Mouse (Mus musculus): ENCODE measurements around the gene Gpr4. TPM values are rescaled to one million over a fixed set of nuclear protein-coding genes. Genes with fewer than 3 reads are reported as not detected.

The Gpr4 gene
- 1.8 and 1.9 TPM in 2 replicates for polyA plus RNA-seq (2015; fragmentation: Nextera tagmentation; extraction: Ambion mirVana)

- Histone ChIP-seq H3K4me3 (replicated peaks) (peak within 1 kb of the TSS; percentile 46), H3K4me2 (replicated peaks) (peak within 1 kb of the TSS; percentile 72), H3K27me3 (peaks cover 19% of the 10 kb centered on the region), H3K4me1 (replicated peaks) (peaks cover 12% of the 10 kb centered on the region), H3K27ac (no peak within 1 kb of the TSS; the same call in 1 of the 2 replicates), H3K9ac (replicated peaks) (peak within 1 kb of the TSS; percentile 61), H3K9me3 (no peaks in the 10 kb centered on the region), H3K36me3 (peaks cover 5% of the 10 kb centered on the region; the same call in 1 of the 2 replicates)
- ATAC-seq: peak; percentile 81
- 2% methylated on average over 29 of the region's 30 CpGs for WGBS
Measured at GRCm38 (mm10) chr7:19211996-19212755, at the start of gene Gpr4. TSS of gene Gpr4 (plus strand) at chr7:19212538.

- peaks cover 37% of the 10 kb centered on the region for H3K4me1 ChIP-seq (replicated peaks)
- H3K4me2 ChIP-seq (replicated peaks): no peak overlapping the region
- no peaks in the 10 kb centered on the region for H3K36me3 ChIP-seq
- H3K4me3 ChIP-seq (replicated peaks): no peak overlapping the region
- H3K9ac ChIP-seq (replicated peaks): no peak overlapping the region
- peaks cover 52% of the 10 kb centered on the region for H3K27me3 ChIP-seq
- 89% methylated on average over 7 of the region's 7 CpGs for WGBS
- ATAC-seq: no peak
- H3K27ac ChIP-seq: no peak overlapping the region
- no peaks in the 10 kb centered on the region for H3K9me3 ChIP-seq
Measured at GRCm38 (mm10) chr7:19162928-19163327, 49.4 kb upstream of the Gpr4 start.

- ATAC-seq: no peak
- no peak overlapping the region for H3K27ac ChIP-seq
- H3K9ac ChIP-seq (replicated peaks): no peak overlapping the region
- H3K4me3 ChIP-seq (replicated peaks): no peak overlapping the region
- H3K27me3 ChIP-seq: peaks cover 48% of the 10 kb centered on the region
- WGBS: 26% methylated on average over 12 of the region's 12 CpGs
- H3K9me3 ChIP-seq: no peaks in the 10 kb centered on the region
- H3K4me2 ChIP-seq (replicated peaks): no peak overlapping the region
- peaks cover 36% of the 10 kb centered on the region for H3K4me1 ChIP-seq (replicated peaks)
- no peaks in the 10 kb centered on the region for H3K36me3 ChIP-seq
Measured at GRCm38 (mm10) chr7:19163752-19164151, 48.6 kb upstream of the Gpr4 start.

- H3K27ac ChIP-seq: no peak overlapping the region
- no peaks in the 10 kb centered on the region for H3K36me3 ChIP-seq
- H3K4me3 ChIP-seq (replicated peaks): no peak overlapping the region
- no peak for ATAC-seq
- WGBS: 4% methylated on average over 6 of the region's 6 CpGs
- H3K9me3 ChIP-seq: no peaks in the 10 kb centered on the region
- H3K27me3 ChIP-seq: peaks cover 45% of the 10 kb centered on the region
- peak overlapping the region; percentile 25; the same call in 1 of the 2 replicates for H3K4me2 ChIP-seq (replicated peaks)
- H3K9ac ChIP-seq (replicated peaks): no peak overlapping the region
- peaks cover 36% of the 10 kb centered on the region for H3K4me1 ChIP-seq (replicated peaks)
Measured at GRCm38 (mm10) chr7:19164189-19164588, 48.1 kb upstream of the Gpr4 start.

DNA sequence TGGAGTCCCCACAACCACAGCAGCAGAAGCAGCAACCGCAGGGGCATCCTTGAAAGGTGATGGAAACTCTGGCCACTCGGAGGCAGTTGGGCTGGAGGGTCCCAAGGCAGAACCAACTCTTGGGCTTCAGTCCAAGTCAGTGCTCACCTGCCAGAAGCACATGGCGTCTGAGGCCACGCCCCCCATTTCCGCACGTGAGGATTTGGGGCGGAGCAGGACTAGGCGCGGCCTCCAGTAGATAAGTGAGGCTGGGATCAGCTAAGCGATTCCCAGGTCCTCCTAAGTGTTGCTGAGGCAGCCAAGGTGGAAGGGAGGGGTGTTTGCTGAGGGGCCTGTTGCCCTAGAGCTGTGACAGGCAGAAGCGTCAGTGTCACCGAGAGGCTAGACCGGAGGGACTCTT is 47.4 kb upstream of the Gpr4 start:
- Histone ChIP-seq H3K27me3 (peaks cover 37% of the 10 kb centered on the region), H3K9ac (replicated peaks) (no peak overlapping the region), H3K27ac (no peak overlapping the region), H3K4me2 (replicated peaks) (peak overlapping the region; percentile 25), H3K9me3 (no peaks in the 10 kb centered on the region), H3K4me1 (replicated peaks) (peaks cover 35% of the 10 kb centered on the region), H3K4me3 (replicated peaks) (peak overlapping the region; percentile 6; the same call in 1 of the 2 replicates), H3K36me3 (no peaks in the 10 kb centered on the region)
- WGBS: 2% methylated on average over 13 of the region's 13 CpGs
- no peak for ATAC-seq

DNA sequence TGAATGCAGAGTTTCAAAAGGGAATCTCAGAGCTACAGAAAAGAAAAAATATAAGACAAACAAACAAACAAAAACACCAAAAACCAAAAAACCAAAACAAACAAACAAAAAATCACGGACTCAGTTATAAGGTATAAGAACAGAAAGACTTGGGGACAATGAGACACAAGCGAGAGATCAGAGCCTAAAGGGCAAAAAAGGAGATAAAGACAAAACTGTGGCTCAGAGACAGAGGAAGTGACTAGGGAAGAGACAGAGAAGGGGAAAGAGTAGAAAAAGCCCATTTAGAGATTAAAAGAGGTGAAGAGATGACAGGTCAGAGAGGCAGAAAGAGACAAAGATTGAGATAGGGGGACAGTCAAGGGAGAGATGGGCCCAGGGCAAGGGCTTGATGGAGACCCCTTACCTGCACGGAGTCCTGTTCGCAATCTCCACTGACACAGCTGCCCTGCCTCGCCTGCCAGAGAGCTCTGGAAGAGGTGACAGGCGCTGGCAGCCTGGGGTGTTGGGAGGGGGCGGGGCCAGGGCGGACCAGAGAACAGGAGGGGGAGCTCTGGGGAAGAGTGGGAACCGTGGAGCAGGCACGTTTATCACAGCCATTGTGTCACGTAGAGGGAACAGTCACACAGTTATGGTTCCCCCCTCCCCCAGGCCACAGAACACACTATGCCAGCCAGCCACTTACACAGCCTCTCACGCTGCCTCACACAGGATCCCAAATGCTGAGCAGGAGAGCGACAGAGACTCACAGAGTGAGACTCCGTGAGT is 46.5 kb upstream of the Gpr4 start, which contains the start of gene Gipr:
Gene Gipr, minus strand, starts transcription at position 472 of the 768 bp plus-strand sequence.
- H3K4me3 ChIP-seq (replicated peaks): peak within 1 kb of the TSS; percentile 16
- H3K27me3 ChIP-seq: peaks cover 29% of the 10 kb centered on the region
- 10% methylated on average over 14 of the region's 14 CpGs for WGBS
- peak within 1 kb of the TSS; percentile 36; the same call in 1 of the 2 replicates for H3K9ac ChIP-seq (replicated peaks)
- ATAC-seq: peak; percentile 55
- H3K9me3 ChIP-seq: no peaks in the 10 kb centered on the region
- H3K4me2 ChIP-seq (replicated peaks): peak within 1 kb of the TSS; percentile 39
- H3K4me1 ChIP-seq (replicated peaks): peaks cover 34% of the 10 kb centered on the region
- H3K36me3 ChIP-seq: no peaks in the 10 kb centered on the region
- H3K27ac ChIP-seq: no peak within 1 kb of the TSS; the same call in 1 of the 2 replicates

- Histone ChIP-seq H3K4me3 (replicated peaks) (no peak overlapping the region), H3K9ac (replicated peaks) (no peak overlapping the region), H3K4me2 (replicated peaks) (no peak overlapping the region), H3K4me1 (replicated peaks) (peaks cover 40% of the 10 kb centered on the region), H3K36me3 (no peaks in the 10 kb centered on the region), H3K9me3 (no peaks in the 10 kb centered on the region), H3K27ac (no peak overlapping the region), H3K27me3 (peaks cover 27% of the 10 kb centered on the region)
- no peak for ATAC-seq
- WGBS: 96% methylated on average over 3 of the region's 3 CpGs
Measured at GRCm38 (mm10) chr7:19166990-19167389, 45.3 kb upstream of the Gpr4 start.

DNA sequence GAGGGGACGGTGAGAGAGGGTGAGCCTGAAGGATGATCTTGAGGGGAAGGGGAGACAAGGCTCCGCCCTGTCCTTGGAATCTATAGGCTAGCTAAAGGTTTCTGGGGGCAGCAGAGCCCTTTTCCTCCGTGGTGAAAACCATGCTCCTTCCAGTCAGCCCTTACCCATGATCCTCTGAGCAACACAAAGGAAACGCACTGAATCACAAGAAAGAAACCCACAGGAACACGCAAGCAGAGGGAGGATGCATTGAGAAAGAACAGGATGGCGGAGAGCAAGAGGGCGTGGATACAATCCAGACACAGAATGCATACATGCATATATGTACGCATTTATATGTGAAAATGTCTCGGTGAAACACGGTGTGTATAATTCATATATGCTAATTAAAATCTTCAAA is 42.8 kb upstream of the Gpr4 start:
- Histone ChIP-seq H3K4me3 (replicated peaks) (no peak overlapping the region), H3K27ac (peak overlapping the region; percentile 9), H3K27me3 (peaks cover 8% of the 10 kb centered on the region), H3K9me3 (no peaks in the 10 kb centered on the region), H3K4me1 (replicated peaks) (peaks cover 46% of the 10 kb centered on the region), H3K4me2 (replicated peaks) (no peak overlapping the region), H3K36me3 (no peaks in the 10 kb centered on the region), H3K9ac (replicated peaks) (no peak overlapping the region)
- ATAC-seq: no peak
- 50% methylated on average over 10 of the region's 10 CpGs for WGBS

GRCm38 (mm10) chr7:19170142-19170541 is 42.2 kb upstream of the Gpr4 start:
- peak; percentile 26; the same call in 1 of the 2 replicates for ATAC-seq
- H3K9me3 ChIP-seq: no peaks in the 10 kb centered on the region
- WGBS: 43% methylated on average over 8 of the region's 8 CpGs

GRCm38 (mm10) chr7:19171831-19172230 is 40.5 kb upstream of the Gpr4 start:
- WGBS: 40% methylated on average over 8 of the region's 8 CpGs
- Histone ChIP-seq H3K9ac (replicated peaks) (0 out of 2 replicates have a peak overlapping the region, but pooled peaks have one; percentile 19), H3K4me1 (replicated peaks) (peaks cover 35% of the 10 kb centered on the region), H3K27ac (peak overlapping the region; percentile 68), H3K4me2 (replicated peaks) (no peak overlapping the region), H3K36me3 (no peaks in the 10 kb centered on the region), H3K27me3 (peaks cover under 1% of the 10 kb centered on the region), H3K4me3 (replicated peaks) (no peak overlapping the region), H3K9me3 (no peaks in the 10 kb centered on the region)
- ATAC-seq: no peak

More at GRCm38 (mm10) chr7:19170142-19170541, 42.2 kb upstream of the Gpr4 start:
- Histone ChIP-seq H3K4me2 (replicated peaks) (no peak overlapping the region), H3K4me3 (replicated peaks) (no peak overlapping the region), H3K36me3 (no peaks in the 10 kb centered on the region), H3K27ac (peak overlapping the region; percentile 8), H3K27me3 (peaks cover 2% of the 10 kb centered on the region), H3K9ac (replicated peaks) (no peak overlapping the region), H3K4me1 (replicated peaks) (peaks cover 40% of the 10 kb centered on the region)

DNA sequence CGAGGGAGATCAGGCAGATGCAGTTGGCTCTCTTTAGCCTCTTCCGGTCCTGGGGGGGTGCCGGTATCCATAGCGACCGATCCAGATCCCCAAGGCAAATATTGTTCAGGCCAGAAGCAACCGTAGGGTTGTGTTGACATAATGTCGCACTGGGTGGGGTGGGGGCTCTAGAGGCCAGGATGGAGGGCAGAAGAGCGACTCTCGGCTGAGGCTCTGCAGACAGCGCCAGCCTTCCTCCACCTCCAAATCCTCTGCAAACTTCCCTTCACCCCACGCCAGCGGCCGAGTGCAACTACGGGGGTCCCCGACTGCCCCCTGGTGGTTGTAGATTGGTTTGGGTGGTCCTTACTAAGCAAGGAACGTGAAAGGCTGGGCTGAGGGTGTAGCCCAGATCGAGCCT is 39.5 kb upstream of the Gpr4 start:
- H3K9ac ChIP-seq (replicated peaks): peak overlapping the region; percentile 7; the same call in 1 of the 2 replicates
- 3% methylated on average over 17 of the region's 17 CpGs for WGBS

More for the DNA sequence above, 39.5 kb upstream of the Gpr4 start:
- Histone ChIP-seq H3K9me3 (no peaks in the 10 kb centered on the region), H3K27me3 (peaks cover 11% of the 10 kb centered on the region), H3K4me2 (replicated peaks) (peak overlapping the region; percentile 47), H3K36me3 (no peaks in the 10 kb centered on the region), H3K4me3 (replicated peaks) (peak overlapping the region; percentile 23), H3K27ac (peak overlapping the region; percentile 68), H3K4me1 (replicated peaks) (peaks cover 45% of the 10 kb centered on the region)
- peak; percentile 9 for ATAC-seq

Data from midbrain, embryonic 13.5 days (tissue).